34 mouse cellular contexts compared by ENCODE assay signal in genomic region chr6:95372938-95373337, GRCm38 (mm10). TPM values are rescaled to one million over a fixed set of nuclear protein-coding genes. Genes with fewer than 3 reads are reported as not detected.
A peak's percentile ranks its signal among the peaks of the same experiment; 100 is the strongest.
DNase-seq lines count a peak whose midpoint lies in the region; ATAC-seq and TF ChIP-seq lines count a peak whose summit lies in the region.
"Had no signal": no experiment of that assay in that cellular context is flagged by ENCODE, and none has a peak within 500 bp of the region (broad histone marks: within the 10 kb centered on the region; RNA-seq: fewer than 3 reads in every experiment).

No protein-coding gene starts in this region.

- no peak overlapping the region for H3K9ac ChIP-seq in heart, embryonic 16.5 days (ENCODE audit: low read length)
- no peak overlapping the region for H3K9ac ChIP-seq in liver, adult 2 months (ENCODE audit: low read depth, low read length)
- H3K9ac ChIP-seq in stomach, embryonic 16.5 days (ENCODE audit: low read length): no peak overlapping the region
- H3K9ac ChIP-seq: embryonic facial prominence, embryonic 13.5 days; forebrain, embryonic 12.5 days; forebrain, embryonic 15.5 days; heart, embryonic 15.5 days; hindbrain, embryonic 12.5 days; hindbrain, embryonic 15.5 days had no signal

- H3K4me3 ChIP-seq in heart, embryonic 16.5 days (ENCODE audit: low read length): no peak overlapping the region
- H3K4me3 ChIP-seq in liver, adult 2 months (ENCODE audit: insufficient read depth, low read depth, low read length): no peak overlapping the region
- H3K4me3 ChIP-seq in stomach, embryonic 16.5 days (replicated peaks; ENCODE audit: low read length): no peak overlapping the region
- H3K4me3 ChIP-seq: embryonic facial prominence, embryonic 10.5 days; embryonic facial prominence, embryonic 13.5 days; erythroblast, embryonic 14.5 days; forebrain, embryonic 12.5 days; forebrain, embryonic 15.5 days; heart, adult 2 months; heart, embryonic 15.5 days; hindbrain, embryonic 12.5 days; hindbrain, embryonic 15.5 days had no signal

- TF ChIP-seq CTCF in liver, adult 2 months (IDR thresholded peaks at IDR 0.05; ENCODE audit: low read depth, low read length): no peak

- H3K4me2 ChIP-seq in heart, embryonic 16.5 days (ENCODE audit: low read depth, low read length): no peak overlapping the region
- no peak overlapping the region for H3K4me2 ChIP-seq in stomach, embryonic 16.5 days (ENCODE audit: low read depth, low read length)
- H3K4me2 ChIP-seq: embryonic facial prominence, embryonic 13.5 days; forebrain, embryonic 12.5 days; forebrain, embryonic 15.5 days; heart, embryonic 11.5 days; heart, embryonic 15.5 days; hindbrain, embryonic 12.5 days; hindbrain, embryonic 15.5 days had no signal

- H3K9me3 ChIP-seq in heart, embryonic 16.5 days (replicated peaks; ENCODE audit: control insufficient read depth, low read length): no peaks in the 10 kb centered on the region
- H3K9me3 ChIP-seq in stomach, embryonic 16.5 days (replicated peaks; ENCODE audit: control insufficient read depth, low read length): no peaks in the 10 kb centered on the region
- H3K9me3 ChIP-seq: embryonic facial prominence, embryonic 10.5 days; embryonic facial prominence, embryonic 13.5 days; forebrain, embryonic 12.5 days; forebrain, embryonic 15.5 days; G1E; heart, embryonic 15.5 days; hindbrain, embryonic 12.5 days; hindbrain, embryonic 15.5 days had no signal

- peak; percentile 67 for ATAC-seq in heart, embryonic 16.5 days (replicated peaks; ENCODE audit: extremely low read depth, insufficient read depth, low FRiP score)
- ATAC-seq in stomach, embryonic 16.5 days (ENCODE audit: insufficient read depth, low FRiP score): peak; percentile 68; the same call in 1 of the 2 replicates
- ATAC-seq: forebrain, embryonic 15.5 days; intestine, postnatal 0 days; Patski had no signal

- H3K79me2 ChIP-seq in liver, adult 2 months (ENCODE audit: control insufficient read depth, insufficient read depth, low read length): no peaks in the 10 kb centered on the region

- peak; percentile 2 to 4 for DNase-seq in cerebellum, postnatal 14 days
- no peak for DNase-seq in cerebellum, adult 18-20 months
- DNase-seq in heart, postnatal 4 days: no peak
- peak; percentile 31 for DNase-seq in liver, adult 2 months (ENCODE audit: extremely low read depth, low read depth, low spot score)
- DNase-seq in liver: no peak
- DNase-seq: adrenal gland, postnatal 10 days; adrenal gland, postnatal 36 days; B cell, adult 2 months; cerebellum, adult 11 months; cerebellum, adult 8-10 months; embryo, embryonic 11 days; gastrocnemius, postnatal 25 days; kidney, adult 2 months had no signal

- no peaks in the 10 kb centered on the region for H3K36me3 ChIP-seq in heart, embryonic 16.5 days (ENCODE audit: control insufficient read depth, insufficient read depth)
- no peaks in the 10 kb centered on the region for H3K36me3 ChIP-seq in liver, adult 2 months (ENCODE audit: control insufficient read depth, insufficient read depth, low read length)
- H3K36me3 ChIP-seq in stomach, embryonic 16.5 days (ENCODE audit: control insufficient read depth, insufficient read depth, low read length): no peaks in the 10 kb centered on the region
- H3K36me3 ChIP-seq: embryonic facial prominence, embryonic 10.5 days; embryonic facial prominence, embryonic 13.5 days; forebrain, embryonic 12.5 days; forebrain, embryonic 15.5 days; G1E; heart, embryonic 15.5 days; hindbrain, embryonic 12.5 days; hindbrain, embryonic 15.5 days had no signal

- H3K27me3 ChIP-seq in heart, embryonic 16.5 days (ENCODE audit: control insufficient read depth, insufficient read depth, low read length): no peaks in the 10 kb centered on the region
- H3K27me3 ChIP-seq in liver, adult 2 months (ENCODE audit: control insufficient read depth, insufficient read depth, low read length): no peaks in the 10 kb centered on the region
- no peaks in the 10 kb centered on the region for H3K27me3 ChIP-seq in stomach, embryonic 16.5 days (ENCODE audit: control insufficient read depth, insufficient read depth, low read length)
- H3K27me3 ChIP-seq: CH12.LX; forebrain, embryonic 12.5 days; forebrain, embryonic 15.5 days; heart, embryonic 15.5 days; hindbrain, embryonic 12.5 days; hindbrain, embryonic 15.5 days had no signal

- TF ChIP-seq POLR2A in liver, adult 2 months (IDR thresholded peaks at IDR 0.05; ENCODE audit: extremely low read depth, insufficient read depth, low read length): no peak

- H3K4me1 ChIP-seq in heart, embryonic 16.5 days (ENCODE audit: control insufficient read depth, insufficient read depth, low read length): peaks cover 6% of the 10 kb centered on the region
- no peaks in the 10 kb centered on the region; the same call in 1 of the 2 replicates for H3K4me1 ChIP-seq in liver, adult 2 months (ENCODE audit: control insufficient read depth, insufficient read depth, low read length)
- no peaks in the 10 kb centered on the region for H3K4me1 ChIP-seq in stomach, embryonic 16.5 days (ENCODE audit: control insufficient read depth, insufficient read depth, low read length)
- H3K4me1 ChIP-seq: embryonic facial prominence, embryonic 10.5 days; embryonic facial prominence, embryonic 13.5 days; forebrain, embryonic 12.5 days; forebrain, embryonic 15.5 days; hindbrain, embryonic 12.5 days; hindbrain, embryonic 15.5 days had no signal

- WGBS in heart, embryonic 16.5 days: 52% methylated on average over 3 of the region's 3 CpGs
- 59% methylated on average over 3 of the region's 3 CpGs for WGBS in liver, adult 2 months
- WGBS in stomach, embryonic 16.5 days: 70% methylated on average over 3 of the region's 3 CpGs

- no peak overlapping the region for H3K27ac ChIP-seq in heart, embryonic 16.5 days (ENCODE audit: low read length)
- no peak overlapping the region for H3K27ac ChIP-seq in liver, adult 2 months (replicated peaks; ENCODE audit: insufficient read depth, low read depth, low read length)
- H3K27ac ChIP-seq in stomach, embryonic 16.5 days (ENCODE audit: low read length): no peak overlapping the region
- H3K27ac ChIP-seq: embryonic facial prominence, embryonic 10.5 days; embryonic facial prominence, embryonic 13.5 days; forebrain, embryonic 12.5 days; forebrain, embryonic 15.5 days; heart, adult 2 months; heart, embryonic 15.5 days; hindbrain, embryonic 12.5 days; hindbrain, embryonic 15.5 days had no signal

RNA-seq across cellular contexts. Expression of gene Gm10234, which starts 51.0 kb away (rescaled TPM):
- polyA plus RNA-seq in heart, embryonic 16.5 days (2015; fragmentation: Nextera tagmentation; extraction: Ambion mirVana): not detected in 2 replicates
- total RNA-seq in heart, postnatal 4 days (2021): not detected
- not detected in 2 replicates for total RNA-seq in liver, adult 2 months (2014; rRNA removed)
- polyA plus RNA-seq in liver, adult 2 months (2012; rRNA removed): not detected in 2 replicates
- not detected in 2 replicates for polyA plus RNA-seq in stomach, embryonic 16.5 days (2015; fragmentation: Nextera tagmentation; extraction: Ambion mirVana)
- total RNA-seq: adrenal gland, adult 18-20 months; adrenal gland, postnatal 10 days; adrenal gland, postnatal 36 days; CH12.LX; G1E; gastrocnemius, adult 8-10 months; gastrocnemius, postnatal 25 days; heart, adult 2 months had no signal
- polyA plus RNA-seq: cortical plate, adult 2 months; embryonic facial prominence, embryonic 10.5 days; embryonic facial prominence, embryonic 13.5 days; erythroblast, embryonic 14.5 days; forebrain, embryonic 12.5 days; forebrain, embryonic 15.5 days; G1E; gonadal fat pad, adult 2 months; heart, adult 2 months; heart, embryonic 11.5 days; heart, embryonic 15.5 days; hindbrain, embryonic 12.5 days; hindbrain, embryonic 15.5 days; intestine, embryonic 14.5 days; intestine, postnatal 0 days; kidney, adult 2 months; Patski had no signal

Comparison
In these comparisons a context has a peak if more than half of its experiments do, and no peak if none do; other contexts are left out.
1. DNase-seq: peak in cerebellum, postnatal 14 days (2 of 2) and liver, adult 2 months (single experiment); none in cerebellum, adult 18-20 months (0 of 2), heart, postnatal 4 days (single experiment) and liver (single experiment).